Mouse (Mus musculus) layer of hippocampus, adult 9-10 months (tissue): ENCODE results near the gene Oaz1.
"Not testable (repeated sequence)": the region's sequence is repeated elsewhere in the genome, so short reads cannot be mapped to it uniquely, and the experiment has no call there.

Source experiments
- DNase-seq: peaks from one replicate; pipeline ENCODE4 v3.0.0; 2022; ENCODE audit warnings: low spot score

Gene Oaz1

DNA sequence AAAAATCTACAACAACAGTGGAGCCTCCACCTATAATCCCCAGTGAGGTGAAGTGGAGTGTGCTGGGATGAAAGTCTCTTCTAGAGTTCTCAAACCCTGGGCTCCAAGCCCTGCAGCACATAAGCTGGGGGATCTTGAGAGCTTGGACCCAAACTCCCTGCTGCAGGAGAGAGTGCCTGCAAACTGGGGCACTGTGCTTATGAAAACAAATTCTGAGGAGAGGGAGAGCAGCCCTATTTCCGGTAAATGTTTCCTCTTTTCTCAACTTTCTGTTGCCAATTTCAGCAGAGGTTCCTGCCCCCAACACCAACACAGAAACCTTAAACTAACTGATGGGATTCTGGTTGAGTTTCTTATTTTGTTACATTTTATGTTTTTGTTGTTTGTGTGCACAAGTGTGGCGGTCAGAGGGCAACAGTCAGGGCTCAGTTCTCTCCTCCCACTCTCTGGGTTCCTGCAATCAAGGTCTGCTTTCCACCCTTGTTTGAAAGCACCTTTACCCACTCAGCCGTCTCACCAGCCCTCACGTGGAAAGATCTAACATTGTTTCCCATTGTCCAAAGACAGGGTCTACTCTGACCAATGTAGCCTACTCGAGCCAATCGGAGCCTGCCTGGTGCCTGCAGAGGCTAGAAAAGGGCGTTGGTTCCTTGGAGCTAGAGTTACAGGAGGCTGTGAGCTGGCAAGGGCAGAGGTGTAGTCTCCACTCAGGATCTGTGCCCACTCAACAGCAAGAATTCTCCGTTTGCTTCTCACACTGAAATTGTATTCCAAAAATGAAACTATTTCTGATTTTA lies 2.4 kb upstream of the Oaz1 start:
- DNase-seq: no peak

DNA sequence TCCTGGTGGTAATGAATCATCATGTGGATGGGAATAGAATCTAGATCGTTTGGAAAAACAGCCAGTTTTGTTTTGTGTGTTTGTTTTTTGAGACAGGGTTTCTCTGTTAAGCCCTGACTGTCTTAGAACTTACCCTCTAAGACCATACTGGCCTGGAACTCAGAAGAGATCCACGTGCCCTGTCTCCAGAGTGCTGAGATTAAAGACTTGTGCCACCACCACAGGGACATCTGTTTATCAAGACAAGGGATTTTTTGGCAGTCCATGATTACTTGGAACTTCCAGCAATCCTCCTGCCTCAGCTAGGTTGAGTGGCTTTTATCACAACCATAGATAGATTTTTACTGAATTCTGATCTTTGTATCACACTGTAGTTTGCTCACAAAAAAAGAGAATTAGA lies 1.6 kb upstream of the Oaz1 start:
- DNase-seq: no peak

DNA sequence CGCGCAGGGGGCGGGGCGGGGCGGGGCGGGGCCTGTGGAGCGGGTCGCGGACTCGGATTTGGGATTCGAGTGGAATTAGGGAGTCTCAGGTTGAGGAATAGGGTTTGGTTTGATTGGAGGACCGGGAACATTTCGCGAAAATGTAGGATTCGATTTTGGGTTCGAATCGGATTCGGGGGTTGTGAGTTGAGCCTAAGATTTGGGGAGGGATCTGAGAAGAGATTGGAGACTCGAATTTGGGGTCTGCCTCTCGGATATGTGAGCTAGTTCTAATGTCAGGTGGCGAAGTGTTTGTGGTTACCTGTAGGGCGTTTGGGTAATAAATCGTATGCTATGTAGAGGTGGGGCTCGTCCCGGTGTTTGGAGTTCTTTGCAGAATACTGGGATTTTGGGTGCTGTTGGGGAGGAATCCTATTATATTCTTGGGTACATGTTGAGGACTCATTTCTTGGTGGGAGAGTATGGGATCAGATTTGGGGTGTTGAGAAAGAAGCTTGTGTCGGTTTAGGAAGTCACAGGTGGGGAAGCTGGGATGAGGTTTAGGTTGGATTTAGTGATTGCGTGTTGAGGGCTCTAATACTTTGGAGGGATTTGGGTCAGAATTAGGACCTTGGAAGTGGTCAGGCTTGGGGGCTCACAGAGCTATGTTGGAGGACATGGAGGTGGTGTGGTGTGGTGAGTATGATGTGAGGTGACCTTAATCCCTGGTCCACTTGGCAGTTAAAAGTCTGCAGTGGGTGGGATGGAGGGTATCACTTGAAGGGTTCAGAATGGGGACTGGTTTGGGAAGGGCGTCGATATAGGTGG lies 810 bp downstream of the Oaz1 start:
- DNase-seq: no peak

DNA sequence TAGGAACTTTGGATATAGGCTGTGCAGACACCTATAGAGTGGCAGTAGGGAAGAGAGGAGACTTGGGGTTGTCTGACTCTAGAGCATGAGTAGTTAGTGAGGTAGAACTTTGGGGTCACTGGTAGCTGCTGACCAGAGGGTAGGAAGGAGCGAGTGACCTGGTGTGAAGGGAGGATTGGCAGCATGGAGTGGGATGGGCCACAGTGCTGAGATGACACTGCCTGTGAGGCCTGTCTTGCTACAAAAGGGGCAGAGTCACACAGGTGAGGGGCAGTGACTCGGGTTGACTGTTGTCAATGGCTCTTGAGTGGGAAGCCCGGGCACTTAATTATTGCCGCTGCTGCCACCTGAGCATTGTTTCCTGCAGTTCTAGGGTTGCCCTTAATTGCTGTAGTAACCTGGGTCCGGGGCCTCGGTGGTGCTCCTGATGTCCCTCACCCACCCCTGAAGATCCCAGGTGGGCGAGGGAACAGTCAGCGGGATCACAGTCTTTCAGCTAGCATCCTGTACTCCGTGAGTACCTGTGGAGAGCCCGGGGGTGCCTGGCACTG lies 1.5 kb downstream of the Oaz1 start:
- DNase-seq: no peak

DNA sequence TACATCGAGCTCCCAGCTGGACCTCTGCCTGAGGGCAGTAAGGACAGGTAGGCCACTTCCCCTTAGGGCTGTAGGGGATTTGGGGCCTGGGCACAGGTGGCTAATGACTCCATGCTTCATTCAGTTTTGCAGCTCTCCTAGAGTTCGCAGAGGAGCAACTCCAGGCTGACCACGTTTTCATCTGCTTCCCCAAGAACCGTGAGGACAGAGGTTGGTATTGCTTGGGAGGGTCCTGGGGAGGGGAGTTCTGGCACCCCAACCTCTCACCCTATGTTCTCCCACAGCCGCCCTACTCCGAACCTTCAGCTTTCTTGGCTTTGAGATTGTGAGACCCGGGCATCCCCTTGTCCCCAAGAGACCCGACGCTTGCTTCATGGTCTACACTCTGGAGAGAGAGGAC lies 2.1 kb downstream of the Oaz1 start:
- not testable (repeated sequence) for DNase-seq

DNA sequence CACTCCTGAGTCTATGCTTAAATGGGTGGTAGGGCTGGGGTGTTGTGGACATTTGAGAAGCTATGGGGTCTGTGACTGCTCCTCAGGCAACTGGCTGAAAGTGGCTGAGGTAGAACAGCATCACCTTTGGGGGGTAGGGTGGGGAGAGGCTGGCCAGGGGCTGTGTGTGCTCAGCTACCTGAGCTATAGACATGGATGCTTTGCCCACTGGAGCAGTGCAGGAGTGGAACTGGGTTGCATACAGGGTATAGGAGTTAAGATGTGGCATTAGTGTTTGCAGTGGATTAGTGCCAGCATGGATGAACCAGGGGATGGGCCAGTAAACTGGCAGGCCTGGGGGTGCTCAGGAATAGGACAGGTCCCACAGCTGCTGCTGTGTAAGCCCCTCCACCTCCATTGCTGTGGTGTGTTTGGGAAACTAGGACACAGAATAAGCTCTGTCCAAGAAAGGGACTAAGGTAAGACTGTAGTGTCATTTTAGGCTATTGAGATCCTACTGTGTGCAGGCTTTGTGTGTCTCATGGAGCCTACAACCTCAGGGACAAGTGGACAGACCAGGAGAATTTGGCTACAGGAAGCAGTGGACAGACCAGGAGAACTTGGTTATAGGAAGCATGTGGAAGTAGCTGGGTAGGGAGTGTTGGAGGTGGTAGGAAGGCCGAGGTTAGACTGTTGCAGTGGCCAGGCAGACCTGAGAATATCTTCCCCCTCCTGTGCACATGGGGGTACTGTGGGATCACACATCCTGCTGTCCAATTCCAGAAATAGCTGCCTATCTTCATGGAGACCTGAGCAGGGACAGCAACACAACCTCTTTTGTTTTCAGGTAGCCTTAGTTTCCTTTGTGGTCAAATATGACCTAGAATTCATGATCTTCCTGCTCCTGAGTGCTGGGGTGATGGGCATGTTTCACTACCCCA lies 3.2 kb downstream of the Oaz1 start:
- no peak for DNase-seq

DNA sequence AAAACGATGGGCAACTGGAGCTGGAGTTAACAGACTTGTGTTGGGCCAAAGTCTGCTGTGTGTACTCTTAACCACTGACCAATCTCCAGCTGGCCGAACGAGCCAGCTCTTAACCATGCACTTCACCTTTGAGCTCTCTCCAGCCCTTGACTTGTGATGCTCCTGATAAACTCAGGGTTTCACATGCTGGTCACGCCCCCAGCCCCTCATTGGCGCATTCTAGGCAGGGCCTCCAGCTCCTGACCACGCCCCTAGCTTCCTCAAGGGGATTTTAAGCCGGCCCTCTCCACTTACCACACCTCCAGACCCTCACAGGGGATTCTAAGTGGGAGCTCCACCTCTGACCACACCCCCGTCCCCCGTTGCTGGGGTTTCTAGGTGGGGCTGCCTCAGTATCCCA lies 4.7 kb downstream of the Oaz1 start:
- DNase-seq: no peak

DNA sequence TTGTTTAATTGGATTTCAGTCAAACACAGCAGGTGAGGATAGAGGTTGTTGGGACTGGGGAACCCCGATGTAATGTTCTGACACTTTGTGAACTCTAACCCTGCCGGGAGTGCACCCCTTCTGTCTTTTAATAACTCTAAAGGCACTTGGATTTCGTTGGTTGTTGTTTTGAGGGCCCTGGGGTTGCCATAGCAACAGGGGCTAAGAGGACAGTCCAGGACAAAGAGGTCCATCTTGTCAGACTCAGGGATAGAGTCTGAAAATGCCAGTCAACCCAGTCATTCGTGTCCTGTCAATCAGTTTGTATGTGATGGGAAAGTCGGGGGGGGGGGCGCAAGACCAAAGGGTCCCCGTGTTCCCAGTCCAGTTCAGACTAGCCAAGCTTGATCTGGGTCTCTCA lies 6.4 kb downstream of the Oaz1 start:
- no peak for DNase-seq

DNA sequence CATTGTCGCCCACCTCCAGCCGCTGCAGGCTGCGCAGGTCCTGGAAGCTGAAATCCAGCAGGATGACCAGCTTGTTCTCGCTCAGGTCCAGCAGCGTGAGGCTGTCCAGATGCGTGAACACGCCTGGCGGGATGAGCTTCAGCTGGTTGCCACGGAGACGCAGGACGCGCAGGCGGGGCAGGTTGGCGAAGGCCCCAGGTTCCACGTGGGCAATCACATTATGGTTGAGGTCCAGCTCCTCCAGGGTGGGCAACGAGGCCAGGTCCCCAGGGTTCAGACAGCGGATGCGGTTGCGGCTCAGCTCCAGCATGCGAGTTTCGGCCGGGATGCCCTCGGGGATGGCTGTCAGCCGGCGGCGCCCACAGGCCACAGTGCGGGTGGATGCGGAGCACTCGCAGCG lies 9.2 kb downstream of the Oaz1 start:
- no peak for DNase-seq

DNA sequence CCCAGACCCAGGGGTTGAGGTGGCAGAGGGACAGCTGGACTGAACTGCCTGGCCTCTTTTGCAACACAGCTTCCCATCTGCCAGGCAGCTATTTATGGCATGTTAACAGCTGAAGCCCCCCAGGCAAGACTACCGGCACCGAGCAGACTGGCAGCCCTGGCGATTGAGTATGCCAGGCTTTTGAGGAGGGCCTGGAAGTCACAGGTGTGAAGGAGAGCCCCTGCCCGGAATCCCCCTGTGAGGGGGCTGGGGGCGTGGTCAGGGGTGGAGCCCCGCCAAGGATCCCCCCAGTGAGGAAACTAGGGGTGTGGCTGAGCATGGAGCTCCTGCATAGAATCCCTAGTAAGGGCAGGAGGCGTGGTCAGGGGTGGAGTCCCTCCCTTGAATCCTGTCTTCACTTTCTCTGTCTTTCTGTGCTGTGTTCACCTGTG lies 10.5 kb downstream of the Oaz1 start:
- DNase-seq: no peak

DNA sequence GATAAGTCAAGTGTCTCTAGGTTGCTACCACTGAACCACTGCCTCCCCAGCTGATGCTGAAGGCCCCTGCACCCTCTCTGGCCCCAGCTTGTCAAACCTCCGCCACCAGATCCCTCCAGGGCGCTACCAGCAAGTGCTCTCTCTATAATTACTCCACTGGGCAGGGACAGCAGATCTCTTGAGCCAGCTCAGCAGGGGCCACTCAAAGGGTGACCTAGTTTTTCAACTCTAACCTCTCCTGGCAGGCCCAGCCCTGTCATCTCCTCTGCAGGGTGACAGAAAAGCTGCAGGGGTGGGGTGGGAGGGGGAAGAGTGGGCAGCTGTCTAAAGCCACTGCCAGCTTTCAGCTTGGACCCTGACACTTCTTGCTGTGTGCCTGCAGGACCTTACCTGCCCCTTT lies 11.4 kb downstream of the Oaz1 start:
- no peak for DNase-seq

DNA sequence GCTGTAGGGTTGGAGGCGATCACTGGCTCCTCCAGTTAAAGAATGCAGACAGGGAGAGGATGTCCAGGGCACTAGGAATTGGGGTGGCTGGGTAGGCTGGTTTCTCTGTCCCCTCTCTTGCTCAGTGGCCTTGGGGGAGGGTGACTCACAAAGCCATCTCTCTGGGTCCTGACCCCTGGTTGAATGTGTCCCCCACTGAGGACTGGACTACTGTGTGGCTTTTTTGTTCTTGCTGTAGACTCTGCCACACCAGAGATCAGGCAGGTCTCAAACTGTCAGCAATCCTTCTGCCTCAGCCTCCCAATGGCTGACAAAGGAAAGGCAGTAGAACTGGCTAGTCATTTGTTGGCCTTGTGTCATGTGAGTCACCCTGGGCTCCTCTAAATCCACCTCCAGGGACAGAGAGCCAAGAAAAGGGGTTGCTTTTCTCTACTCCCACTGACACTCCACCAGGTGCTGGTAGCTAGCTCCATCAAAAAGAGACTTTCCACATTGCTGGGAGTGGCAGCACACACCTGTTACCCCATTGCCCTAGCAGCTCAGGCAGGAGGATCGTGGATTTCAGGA lies 12.0 kb downstream of the Oaz1 start:
- DNase-seq: no peak

DNA sequence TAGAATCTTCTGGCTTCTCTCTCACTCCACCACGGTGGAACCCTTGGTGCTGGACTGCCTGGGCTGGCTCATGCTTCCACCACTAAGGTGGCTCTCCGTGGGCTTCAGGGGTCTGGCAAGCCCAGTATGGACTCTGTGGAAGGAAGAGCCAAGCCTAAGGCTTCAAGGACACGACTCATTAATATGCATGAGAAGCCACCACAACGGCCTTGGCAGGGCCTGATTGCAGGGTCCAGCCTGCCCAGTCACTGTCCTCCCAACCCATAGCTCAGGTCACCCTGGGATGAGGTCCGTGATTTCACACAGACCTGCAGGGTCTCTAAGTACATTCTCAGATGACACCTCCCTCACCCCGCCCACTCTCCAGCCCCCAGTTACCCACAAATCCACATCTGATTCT lies 13.4 kb downstream of the Oaz1 start:
- DNase-seq: no peak

DNA sequence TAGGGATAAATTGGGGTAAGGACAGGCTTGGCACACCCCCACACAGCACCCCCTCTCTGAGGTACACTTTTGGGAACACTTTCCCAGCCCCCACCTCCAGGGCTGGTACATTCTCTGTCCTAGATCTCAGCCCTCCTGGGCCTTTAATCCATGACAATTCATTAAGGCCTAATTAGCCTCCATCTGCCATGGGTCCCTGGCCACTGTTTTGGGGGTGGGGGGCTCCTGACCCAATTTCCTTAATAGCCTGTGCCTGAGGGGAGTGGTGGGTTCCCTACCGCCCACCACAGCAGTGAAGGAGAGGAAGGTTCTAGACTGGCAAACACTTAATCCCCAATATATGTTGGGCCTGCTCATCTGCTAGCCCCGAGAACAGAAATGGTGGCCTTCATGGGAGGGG lies 15.2 kb downstream of the Oaz1 start:
- DNase-seq: no peak

DNA sequence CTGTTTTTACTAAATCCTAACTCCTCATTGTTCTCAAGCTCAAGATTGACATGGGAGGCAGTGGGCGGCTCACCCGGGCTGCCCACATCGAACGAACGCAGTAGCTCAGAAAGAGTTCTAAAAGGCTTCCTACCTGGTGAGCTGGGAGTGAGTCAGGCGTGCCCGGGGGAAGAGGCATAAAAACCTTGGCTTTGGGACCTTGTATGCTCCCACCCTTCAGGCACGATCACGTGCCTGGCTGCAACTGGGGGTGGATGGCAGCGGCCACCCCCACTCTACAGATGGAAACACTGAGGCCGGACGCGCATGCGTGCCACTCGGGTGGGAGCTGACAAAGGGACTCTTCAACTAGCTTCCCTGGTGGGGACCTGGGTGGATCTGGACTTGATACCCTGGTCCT lies 15.9 kb downstream of the Oaz1 start:
- DNase-seq: no peak

DNA sequence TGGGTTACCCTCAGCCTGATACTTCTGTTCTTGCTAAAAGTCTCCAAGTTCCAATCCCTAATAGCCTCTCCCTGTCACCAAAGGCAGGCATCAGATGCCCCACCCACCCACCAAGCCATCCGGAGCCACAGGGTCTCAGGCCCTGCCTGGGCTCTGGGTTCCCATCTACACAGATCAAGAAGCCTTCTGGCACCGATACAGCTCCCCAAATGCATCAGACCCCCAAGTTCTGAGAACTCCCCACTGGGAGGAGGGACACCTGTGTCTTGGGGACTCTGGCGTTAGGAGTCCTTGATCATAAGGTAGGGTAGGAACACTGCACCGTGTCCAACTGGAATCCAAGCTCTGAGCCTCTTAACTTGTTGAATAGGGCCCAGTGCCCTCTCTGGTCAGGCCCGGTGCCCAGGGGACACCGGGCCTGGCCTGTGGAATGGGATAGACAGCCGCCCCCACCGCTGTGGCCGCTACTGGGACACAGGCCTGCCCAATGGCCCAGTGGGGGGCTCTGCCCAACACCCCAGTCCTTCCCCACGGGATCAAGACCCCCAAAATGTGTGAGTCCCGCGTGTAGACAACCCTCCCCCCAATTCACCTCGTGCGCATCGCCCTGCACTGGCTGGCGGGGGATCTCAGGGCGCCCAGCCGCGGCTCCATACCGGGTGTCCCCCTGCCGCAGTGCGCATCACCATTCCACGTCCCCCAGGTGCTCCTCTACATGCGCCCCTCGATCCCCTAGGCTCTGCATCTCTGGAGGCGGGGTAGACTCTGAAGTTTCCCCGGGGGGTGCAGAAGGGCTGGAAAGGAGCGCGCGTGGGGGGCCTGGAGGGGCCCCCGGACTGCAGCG lies 16.9 kb downstream of the Oaz1 start:
- DNase-seq: no peak

DNA sequence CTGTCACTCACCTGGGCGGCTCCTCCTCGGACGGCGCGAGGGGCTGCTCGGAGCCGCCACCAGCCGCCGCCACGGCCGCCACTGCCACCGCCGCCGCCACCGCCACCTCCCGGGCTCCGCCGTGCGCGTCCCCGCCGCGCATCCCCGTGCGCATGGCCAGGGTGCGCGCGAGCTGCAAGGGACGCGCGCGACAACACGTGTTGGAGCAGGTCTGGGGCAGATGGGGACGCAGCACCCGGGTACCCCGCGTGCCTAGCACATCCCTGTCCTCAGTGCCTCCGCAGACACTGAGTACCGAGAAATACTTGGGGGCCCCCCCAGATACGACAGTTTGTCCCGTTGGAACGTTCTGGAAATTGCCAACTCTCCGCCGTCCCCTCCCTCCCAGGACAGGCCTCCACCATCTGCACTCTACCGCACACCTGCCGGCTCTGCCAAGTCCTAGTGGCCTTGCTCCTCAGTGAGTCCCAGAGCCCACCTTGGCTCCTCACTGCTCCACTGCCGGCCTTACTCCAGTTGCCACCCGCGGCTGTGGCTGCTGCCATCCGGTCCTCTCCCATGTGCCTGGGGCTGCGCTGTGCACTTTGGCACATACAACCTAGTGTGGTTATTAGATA lies 17.6 kb downstream of the Oaz1 start, which contains the start of gene Lingo3:
Gene Lingo3, minus strand, starts transcription at position 109 of the 617 bp plus-strand sequence.
- DNase-seq: no peak

DNA sequence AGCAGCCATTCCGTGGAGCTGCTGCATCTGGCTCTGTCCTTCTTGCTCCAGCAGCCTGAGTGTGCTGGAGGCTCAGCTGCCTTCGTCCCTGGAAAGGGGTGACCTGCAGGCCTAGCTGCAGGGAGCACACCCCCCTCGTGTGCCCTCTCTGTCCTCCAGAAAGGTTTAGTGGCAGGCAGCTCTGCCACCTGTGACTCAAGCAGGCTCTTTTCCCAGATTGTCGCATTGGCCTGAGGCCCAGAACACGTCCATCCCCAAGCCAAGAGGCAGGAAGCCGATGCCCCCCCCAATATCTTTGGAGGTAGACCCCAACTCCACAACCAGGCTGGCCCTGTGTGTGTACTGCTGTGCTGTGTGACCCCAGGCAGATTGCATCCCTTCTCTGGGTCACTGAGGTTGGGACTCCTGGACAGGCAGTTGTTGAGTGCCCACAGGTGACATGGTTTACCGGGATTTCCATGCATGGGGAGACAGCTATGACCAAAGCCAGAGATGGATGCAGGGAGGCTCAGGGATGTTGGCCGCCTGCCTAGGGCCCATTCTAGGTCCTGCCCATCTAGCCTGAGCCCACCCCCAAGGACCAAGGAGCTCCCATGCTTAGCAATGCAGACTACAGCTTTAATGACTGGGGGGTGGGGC lies 18.7 kb downstream of the Oaz1 start:
- no peak for DNase-seq

DNA sequence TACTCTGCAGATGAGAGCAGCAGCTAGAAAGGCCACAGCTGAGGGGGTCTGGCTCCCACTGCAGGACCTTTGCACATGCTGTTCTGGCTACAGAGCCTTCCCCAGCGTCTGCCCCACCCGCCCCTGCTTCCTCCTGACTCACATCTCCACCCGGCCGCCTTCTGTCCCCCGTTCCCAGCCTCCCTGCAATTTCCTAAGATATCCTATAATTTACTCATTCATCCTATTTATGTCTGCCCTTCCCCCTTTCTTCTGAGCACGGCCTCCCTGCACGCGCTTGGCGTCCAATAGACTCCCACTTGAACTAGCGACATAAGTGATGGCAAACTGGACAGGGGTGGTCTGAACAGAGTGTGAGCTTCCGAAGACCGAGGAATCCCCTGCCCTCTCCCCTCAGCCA lies 19.3 kb downstream of the Oaz1 start:
- no peak for DNase-seq

DNA sequence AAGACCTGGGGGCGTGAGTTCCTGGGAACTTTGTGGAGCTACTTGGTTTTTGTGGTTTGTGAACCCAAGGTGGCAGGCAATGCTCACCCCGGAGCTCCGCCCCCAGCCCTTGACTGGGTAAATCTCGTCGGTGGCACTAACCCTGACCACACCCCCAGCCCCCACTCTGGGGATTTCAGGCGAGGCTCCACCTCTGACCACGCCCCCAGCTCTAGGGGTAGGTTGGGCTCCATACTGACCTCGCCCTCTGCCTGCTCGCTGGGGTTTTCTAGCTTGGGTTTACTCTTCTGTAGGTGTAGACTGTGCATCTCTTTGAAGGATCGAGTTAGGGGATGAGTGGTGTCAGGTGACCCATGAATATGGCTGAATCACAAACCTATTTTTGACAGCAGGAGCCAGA lies 22.1 kb downstream of the Oaz1 start:
- DNase-seq: no peak
